Mouse (Mus musculus) retina, embryonic 14.5 days (tissue): Measurements from ENCODE around the gene Ubr2.

Experiments
- DNase-seq: peaks from one replicate; pipeline ENCODE4 v3.0.0-alpha.2; 2015; ENCODE audit warnings: low spot score

Ubr2 gene

GRCm38 (mm10) chr17:47009898-47010721 lies at the start of gene Ubr2:
TSS of gene Ubr2 (minus strand) at chr17:47010556.
- DNase-seq, result peak; percentile 96

GRCm38 (mm10) chr17:47059836-47060360 lies 49.5 kb upstream of the Ubr2 start:
- no peak for DNase-seq

GRCm38 (mm10) chr17:47057966-47058365 lies 47.6 kb upstream of the Ubr2 start:
- DNase-seq, result no peak

GRCm38 (mm10) chr17:47056476-47056875 lies 46.1 kb upstream of the Ubr2 start:
- DNase-seq, result no peak

- no peak for DNase-seq
These were observed 44.8 kb upstream of the Ubr2 start for GRCm38 (mm10) chr17:47055121-47055520.

- DNase-seq, result no peak
These were observed 44.3 kb upstream of the Ubr2 start for GRCm38 (mm10) chr17:47054613-47055012.

- no peak for DNase-seq
These were observed 40.3 kb upstream of the Ubr2 start for GRCm38 (mm10) chr17:47050678-47051077.

GRCm38 (mm10) chr17:47042866-47043265 lies 32.5 kb upstream of the Ubr2 start:
- DNase-seq, result no peak

- peak; percentile 89 for DNase-seq
These were observed 28.8 kb upstream of the Ubr2 start for GRCm38 (mm10) chr17:47038844-47039803.

- no peak for DNase-seq
These were observed 24.2 kb upstream of the Ubr2 start for GRCm38 (mm10) chr17:47034536-47034935.

- DNase-seq, result peak; percentile 65
These were observed 23.3 kb upstream of the Ubr2 start for GRCm38 (mm10) chr17:47033643-47034042.

GRCm38 (mm10) chr17:47024805-47025204 lies 14.4 kb upstream of the Ubr2 start:
- DNase-seq, result no peak

- no peak for DNase-seq
These were observed 13.0 kb upstream of the Ubr2 start for GRCm38 (mm10) chr17:47023369-47023768.

- no peak for DNase-seq
These were observed 2.5 kb upstream of the Ubr2 start for GRCm38 (mm10) chr17:47012896-47013295.

- no peak for DNase-seq
These were observed 1.3 kb upstream of the Ubr2 start for GRCm38 (mm10) chr17:47011661-47012043.

- DNase-seq, result peak; percentile 81
These were observed 635 bp upstream of the Ubr2 start for GRCm38 (mm10) chr17:47010722-47011660.

- DNase-seq, result no peak
These were observed 834 bp downstream of the Ubr2 start for GRCm38 (mm10) chr17:47009546-47009897.

- peak; percentile 18 for DNase-seq
These were observed 1.3 kb downstream of the Ubr2 start for GRCm38 (mm10) chr17:47009016-47009415.

- no peak for DNase-seq
These were observed 1.9 kb downstream of the Ubr2 start for GRCm38 (mm10) chr17:47008506-47008905.

- DNase-seq, result no peak
These were observed 3.6 kb downstream of the Ubr2 start for GRCm38 (mm10) chr17:47006741-47007140.

GRCm38 (mm10) chr17:47005741-47006405 lies 4.5 kb downstream of the Ubr2 start:
- DNase-seq, result no peak
